Mouse (Mus musculus) monocyte, adult 59 days (primary cell): ENCODE results near the gene Phf11c. TPM values are rescaled to one million over a fixed set of nuclear protein-coding genes. Genes with fewer than 3 reads are reported as not detected.

Experiments
- total RNA-seq, 2 experiments: library from RNA; stranded (reverse); gene quantifications; one replicate each; pipeline ENCODE4 v1.2.4; 2023

Phf11c gene
- 1 to 10 TPM; 3.4 to 3.8 TPM for total RNA-seq

DNA sequence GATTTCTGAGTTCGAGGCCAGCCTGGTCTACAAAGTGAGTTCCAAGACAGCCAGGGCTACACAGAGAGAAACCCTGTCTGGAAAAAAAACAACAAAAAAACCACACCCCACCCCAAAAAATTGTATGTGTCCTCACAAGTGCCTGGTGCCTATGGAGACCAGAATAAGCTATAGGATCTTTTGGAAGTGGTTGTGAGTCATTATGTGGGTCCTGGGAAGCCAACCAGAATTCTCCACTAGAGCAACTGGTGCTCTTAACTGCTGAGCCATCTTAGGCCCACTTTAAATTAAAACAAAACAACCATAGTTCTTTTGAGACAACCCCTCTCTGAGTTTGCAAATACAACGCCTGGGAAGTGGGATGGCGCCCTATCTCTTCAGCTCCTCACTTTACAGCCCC is at the start of gene Phf11c:
Gene Phf11c, minus strand, starts transcription at position 101 of the 400 bp plus-strand sequence.

GRCm38 (mm10) chr14:59440558-59441471 is 45.6 kb upstream of the Phf11c start, which contains the start of the genes Setdb2 and Cab39l:
TSS of gene Setdb2 (minus strand) at chr14:59440884.
TSS of gene Cab39l (plus strand) at chr14:59440972.

DNA sequence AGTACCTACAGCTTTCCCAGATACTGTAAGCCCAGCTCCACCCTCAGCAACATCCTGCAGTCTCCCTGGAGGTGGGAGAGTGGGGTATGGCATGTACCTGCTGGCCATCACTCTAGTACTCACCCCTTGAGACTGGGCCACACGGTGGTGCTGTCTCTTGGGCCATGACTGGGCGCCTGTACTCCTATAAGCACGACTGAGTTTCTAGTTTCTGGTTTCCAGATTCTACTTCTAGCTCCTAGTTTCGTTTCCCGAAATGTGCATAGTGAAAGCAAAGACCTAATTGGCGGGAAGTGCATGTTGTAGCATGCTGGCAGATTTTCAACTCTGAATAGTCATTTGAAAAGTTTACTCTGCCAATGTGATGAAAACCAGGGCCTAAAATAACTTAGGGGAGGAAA is 29.9 kb downstream of the Phf11c start, which contains the start of gene Phf11d:
Gene Phf11d, minus strand, starts transcription at position 227 of the 401 bp plus-strand sequence.

GRCm38 (mm10) chr14:59341189-59341588 is 54.0 kb downstream of the Phf11c start, which contains the start of gene Phf11b:
TSS of gene Phf11b (minus strand) at chr14:59341351.

Other genes starting within 250 kb of the Phf11c start
- not detected for gene Gm5142, start 216.6 kb downstream of the Phf11c start, total RNA-seq
- gene Rcbtb1, start 194.2 kb downstream of the Phf11c start, total RNA-seq, result 10 to 100 TPM; 16.5 to 20.2 TPM
- gene Gm6904, start 135.2 kb downstream of the Phf11c start, total RNA-seq, result 1 to 10 TPM in 1 of 2 experiments, not detected in 1; 1.6 TPM
- gene Phf11a, start 97.9 kb downstream of the Phf11c start, total RNA-seq, result 1 to 10 TPM; 5.5 to 8.3 TPM
- gene Phf11b, start 54.0 kb downstream of the Phf11c start, total RNA-seq, result 10 to 100 TPM; 28.8 to 37.1 TPM
- 10 to 100 TPM; 16.2 to 17.2 TPM for gene Phf11d, start 29.9 kb downstream of the Phf11c start, total RNA-seq
- 10 to 100 TPM; 31.5 to 35.0 TPM for gene Setdb2, start 45.5 kb upstream of the Phf11c start, total RNA-seq
- 10 to 100 TPM; 15.4 to 16.4 TPM for gene Cab39l, start 45.6 kb upstream of the Phf11c start, total RNA-seq
- gene Cdadc1, start 202.6 kb upstream of the Phf11c start, total RNA-seq, result 10 to 100 TPM; 28.1 to 33.0 TPM
- gene Shisa2, start 229.9 kb upstream of the Phf11c start, total RNA-seq, result not detected